Mouse (Mus musculus): ENCODE results near the gene Cda.

The Cda gene

GRCm38 (mm10) chr4:138304340-138305104 lies 63.3 kb downstream of the Cda start, which contains the start of gene Ddost:
TSS of gene Ddost (plus strand) at chr4:138304730.
- peak; percentile 93 for DNase-seq

DNA sequence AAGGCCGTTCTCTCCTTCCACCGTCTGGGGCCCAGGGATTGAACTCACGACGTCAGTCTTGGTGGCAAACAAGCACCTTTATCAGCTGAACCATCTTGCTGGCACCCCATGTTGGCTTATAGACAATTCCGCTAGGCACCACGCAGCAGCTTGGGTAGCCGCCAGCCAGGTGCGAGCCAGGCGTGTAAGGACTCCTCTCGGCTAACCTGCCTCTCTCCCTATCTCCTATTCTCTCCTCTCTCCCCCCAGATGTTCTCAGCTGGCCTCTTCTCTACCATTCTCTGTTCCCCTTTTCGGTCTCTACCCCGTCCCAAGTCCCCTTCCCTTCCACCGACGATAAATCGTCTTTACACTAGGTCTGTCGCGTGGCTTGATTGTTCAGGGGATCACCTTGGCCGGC lies 64.0 kb downstream of the Cda start:
- DNase-seq = no peak

GRCm38 (mm10) chr4:138303011-138303410 lies 64.8 kb downstream of the Cda start:
- DNase-seq = no peak

- DNase-seq = no peak
Measured at GRCm38 (mm10) chr4:138301271-138301780, 66.5 kb downstream of the Cda start.

DNA sequence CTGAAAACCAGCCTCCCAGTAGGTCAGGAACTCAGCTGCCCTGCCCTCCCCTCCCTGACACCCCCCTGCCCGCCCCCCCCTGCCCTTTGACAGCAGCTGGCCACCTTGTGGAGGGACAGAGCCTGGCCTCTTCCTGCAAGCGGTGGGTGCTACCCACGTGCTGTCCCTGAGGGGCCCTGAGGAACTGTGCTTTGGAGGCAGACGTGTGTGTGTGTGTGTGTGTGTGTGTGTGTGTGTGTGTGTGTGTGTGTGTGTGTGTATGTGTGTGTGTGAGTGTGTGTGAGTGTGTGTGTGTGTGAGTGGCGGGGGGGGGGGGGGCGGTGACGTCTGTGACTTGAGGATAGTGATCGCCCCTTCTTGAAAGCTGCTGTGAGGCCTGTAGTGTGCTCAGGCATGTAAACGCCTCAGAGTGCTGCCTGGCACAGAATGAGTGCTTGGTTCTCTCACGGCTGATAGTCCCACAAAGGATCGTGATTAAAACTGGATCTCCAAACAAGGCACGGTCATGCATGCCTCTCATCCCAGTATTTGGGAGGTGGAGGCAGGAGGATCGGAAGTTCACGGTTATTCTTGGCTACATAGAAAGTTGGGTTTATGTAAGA lies 73.7 kb downstream of the Cda start:
- DNase-seq = no peak

GRCm38 (mm10) chr4:138293261-138293948 lies 74.4 kb downstream of the Cda start:
- no peak for DNase-seq

DNA sequence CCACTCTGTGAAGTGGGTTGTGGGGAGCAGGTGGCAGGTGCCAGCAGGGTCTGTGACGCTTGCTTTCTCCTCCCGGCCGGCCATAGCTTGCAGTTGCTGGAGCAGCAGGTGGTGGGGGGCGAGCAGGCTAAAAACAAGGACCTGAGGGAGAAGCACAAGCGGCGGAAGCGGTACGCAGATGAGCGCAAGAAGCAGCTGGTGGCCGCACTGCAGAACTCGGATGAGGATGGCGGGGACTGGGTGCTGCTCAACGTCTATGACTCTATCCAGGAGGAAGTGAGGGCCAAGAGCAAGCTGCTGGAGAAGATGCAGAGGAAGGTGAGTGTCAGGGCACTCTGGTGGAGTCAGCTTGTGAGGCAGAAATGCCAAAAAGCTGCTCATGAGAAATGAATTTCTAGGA lies 75.8 kb downstream of the Cda start:
- no peak for DNase-seq

DNA sequence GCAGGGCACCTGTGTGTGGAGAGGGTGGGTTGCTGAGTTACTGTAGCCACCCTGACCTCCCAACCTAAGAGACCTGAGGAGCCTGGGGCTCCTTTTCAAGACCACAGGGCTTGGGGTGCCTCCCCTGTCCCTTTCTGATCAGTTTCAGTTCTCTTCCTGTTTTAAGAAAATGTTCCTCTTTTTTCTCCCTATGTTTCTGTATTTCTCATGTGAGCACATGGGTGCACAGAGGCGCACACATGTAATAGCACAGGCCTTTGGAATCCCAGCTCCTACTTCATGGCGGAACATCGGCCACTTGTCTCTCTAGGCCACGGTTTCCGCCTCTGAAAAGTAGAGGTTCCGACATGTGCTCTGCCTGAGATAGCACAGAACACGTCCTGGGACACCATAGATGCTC lies 79.1 kb downstream of the Cda start:
- no peak for DNase-seq
